Mouse (Mus musculus) forebrain, postnatal 0 days (tissue): ENCODE measurements around the gene Hbs1l. TPM values are rescaled to one million over a fixed set of nuclear protein-coding genes. Genes with fewer than 3 reads are reported as not detected.

Experiments
- ATAC-seq: fragments of 200-750 bp; cut with Nextera tagmentation; 2 replicates; pipeline ENCODE4 v1.8.0; 2017; ENCODE audit warnings: mild to moderate bottlenecking, moderate library complexity
- DNase-seq: peaks from one replicate; pipeline ENCODE4 v3.0.0-alpha.2; 2015
- H3K27ac ChIP-seq: fragments of 300-500 bp; sonication (generic); 2 replicates; pipeline ENCODE4 v1.5.1; 2014; ENCODE audit warnings: low read depth, mild to moderate bottlenecking, antibody characterized with exemption, low read length, moderate library complexity, mixed read lengths
- H3K27me3 ChIP-seq: fragments of 300-500 bp; sonication (generic); 2 replicates; pipeline ENCODE4 v1.6.1; 2014; ENCODE audit warnings: mild to moderate bottlenecking, low read length, mixed read lengths; ENCODE audit not compliant: insufficient read depth
- H3K36me3 ChIP-seq: fragments of 300-500 bp; sonication (generic); 2 replicates; pipeline ENCODE4 v1.6.1; 2014; ENCODE audit warnings: mild to moderate bottlenecking, moderate library complexity; ENCODE audit not compliant: insufficient read depth
- H3K4me1 ChIP-seq: fragments of 300-500 bp; sonication (generic); 2 replicates; pipeline ENCODE4 v1.6.1; 2014; ENCODE audit warnings: antibody characterized with exemption; ENCODE audit not compliant: insufficient read depth
- H3K4me2 ChIP-seq: fragments of 300-500 bp; sonication (generic); 2 replicates; pipeline ENCODE4 v1.6.1; 2014; ENCODE audit warnings: low read depth, mild to moderate bottlenecking, moderate library complexity
- H3K4me3 ChIP-seq: fragments of 300-500 bp; sonication (generic); 2 replicates; pipeline ENCODE4 v1.5.1; 2014; ENCODE audit warnings: low read depth, low read length, mixed read lengths
- H3K9ac ChIP-seq: fragments of 300-500 bp; sonication (generic); 2 replicates; pipeline ENCODE4 v1.6.1; 2014; ENCODE audit warnings: mild to moderate bottlenecking
- H3K9me3 ChIP-seq: fragments of 300-500 bp; sonication (generic); 2 replicates; pipeline ENCODE4 v1.6.1; 2016; ENCODE audit warnings: low read length
- CTCF ChIP-seq: sonication (generic); IDR thresholded peaks from 2 replicates; pipeline ENCODE4 v1.5.1; 2016; ENCODE audit warnings: antibody characterized with exemption, control low read depth, low read depth
- WGBS: fragments of 180-500 bp; shearing (Covaris S2); extraction: QIAGEN DNeasy Blood & Tissue Kit; methylation state at CpG from one replicate; pipeline ENCODE4 v1.1.7; 2014; 5-methylcytosine and 5-hydroxymethylcytosine counted together
- polyA plus RNA-seq: library from polyadenylated mRNA; unstranded; fragments of >200 nt; fragmentation: Nextera tagmentation; extraction: Ambion mirVana; gene quantifications from 2 replicates; pipeline ENCODE4 v1.2.1, GENCODE M21; 2015
- total RNA-seq: library from RNA; depleted of rRNA; stranded (reverse); fragments of >200 nt; gene quantifications from 2 replicates; pipeline ENCODE4 v1.2.3, GENCODE M21; 2014; rRNA removed

The Hbs1l gene
- total RNA-seq (98.0 and 108 TPM in 2 replicates), polyA plus RNA-seq (73.7 and 81.8 TPM in 2 replicates)

- DNase-seq = peak; percentile 97
Measured at GRCm38 (mm10) chr10:21295759-21296621, at the start of gene Hbs1l. Hbs1l (plus strand) TSS chr10:21295979.

GRCm38 (mm10) chr10:21248556-21248955 is 47.2 kb upstream of the Hbs1l start:
- H3K36me3 ChIP-seq = no peaks in the 10 kb centered on the region
- no peaks in the 10 kb centered on the region for H3K9me3 ChIP-seq
- no peak for DNase-seq
- 69% methylated on average over 4 of the region's 4 CpGs for WGBS
- no peak overlapping the region for H3K9ac ChIP-seq
- H3K4me2 ChIP-seq = no peak overlapping the region
- no peaks in the 10 kb centered on the region for H3K27me3 ChIP-seq
- TF ChIP-seq CTCF = no peak
- no peak overlapping the region for H3K4me3 ChIP-seq
- H3K4me1 ChIP-seq = no peaks in the 10 kb centered on the region
- no peak for ATAC-seq
- no peak overlapping the region for H3K27ac ChIP-seq

More at GRCm38 (mm10) chr10:21295759-21296621, at the start of gene Hbs1l:
- H3K36me3 ChIP-seq = peaks cover 9% of the 10 kb centered on the region
- peaks cover 10% of the 10 kb centered on the region; the same call in 1 of the 2 replicates for H3K4me1 ChIP-seq
- no peaks in the 10 kb centered on the region for H3K9me3 ChIP-seq
- TF ChIP-seq CTCF = no peak
- peak; percentile 99 for ATAC-seq
- H3K4me2 ChIP-seq = peak within 1 kb of the TSS; percentile 70
- peak within 1 kb of the TSS; percentile 82 for H3K27ac ChIP-seq
- peak within 1 kb of the TSS; percentile 91 for H3K4me3 ChIP-seq
- WGBS = 2% methylated on average over 77 of the region's 81 CpGs
- no peaks in the 10 kb centered on the region for H3K27me3 ChIP-seq
- H3K9ac ChIP-seq = peak within 1 kb of the TSS; percentile 90

GRCm38 (mm10) chr10:21251881-21252534 is 43.8 kb upstream of the Hbs1l start:
- DNase-seq (no peak), ATAC-seq (no peak)
- H3K4me1 ChIP-seq = no peaks in the 10 kb centered on the region
- H3K9me3 ChIP-seq = no peaks in the 10 kb centered on the region
- no peak for TF ChIP-seq CTCF
- H3K4me2 ChIP-seq = no peak overlapping the region
- H3K27me3 ChIP-seq = no peaks in the 10 kb centered on the region
- H3K36me3 ChIP-seq = no peaks in the 10 kb centered on the region
- no peak overlapping the region for H3K9ac ChIP-seq
- 53% methylated on average over 15 of the region's 15 CpGs for WGBS
- no peak overlapping the region for H3K27ac ChIP-seq
- no peak overlapping the region for H3K4me3 ChIP-seq

GRCm38 (mm10) chr10:21252800-21253199 is 43.0 kb upstream of the Hbs1l start:
- Histone ChIP-seq H3K27me3 (no peaks in the 10 kb centered on the region), H3K9me3 (no peaks in the 10 kb centered on the region), H3K9ac (no peak overlapping the region), H3K4me2 (no peak overlapping the region), H3K27ac (no peak overlapping the region), H3K4me1 (no peaks in the 10 kb centered on the region), H3K4me3 (no peak overlapping the region), H3K36me3 (no peaks in the 10 kb centered on the region)
- WGBS = 91% methylated on average over 4 of the region's 4 CpGs
- ATAC-seq (no peak), DNase-seq (no peak)
- TF ChIP-seq CTCF = no peak

- Histone ChIP-seq H3K36me3 (no peaks in the 10 kb centered on the region), H3K4me1 (no peaks in the 10 kb centered on the region), H3K9me3 (no peaks in the 10 kb centered on the region), H3K27me3 (no peaks in the 10 kb centered on the region), H3K9ac (no peak overlapping the region), H3K4me3 (no peak overlapping the region), H3K4me2 (no peak overlapping the region), H3K27ac (no peak overlapping the region)
- no peak for ATAC-seq
- DNase-seq = no peak
- no peak for TF ChIP-seq CTCF
- WGBS = 88% methylated on average over 12 of the region's 12 CpGs
Measured at GRCm38 (mm10) chr10:21254266-21255140, 41.3 kb upstream of the Hbs1l start.

GRCm38 (mm10) chr10:21257244-21257643 is 38.5 kb upstream of the Hbs1l start:
- H3K4me2 ChIP-seq = no peak overlapping the region
- no peak overlapping the region for H3K9ac ChIP-seq
- no peak for DNase-seq
- H3K27ac ChIP-seq = no peak overlapping the region
- H3K27me3 ChIP-seq = no peaks in the 10 kb centered on the region
- H3K4me3 ChIP-seq = no peak overlapping the region
- ATAC-seq = no peak
- H3K4me1 ChIP-seq = no peaks in the 10 kb centered on the region
- WGBS = 68% methylated on average over 5 of the region's 5 CpGs
- H3K36me3 ChIP-seq = no peaks in the 10 kb centered on the region
- no peaks in the 10 kb centered on the region for H3K9me3 ChIP-seq
- no peak for TF ChIP-seq CTCF
